9 mouse cellular contexts compared by ENCODE assay signal in genomic region chr2:43851195-43851594, GRCm38 (mm10).
DNase-seq lines count a peak whose midpoint lies in the region; ATAC-seq lines count a peak whose summit lies in the region.
"Had no signal": no experiment of that assay in that cellular context is flagged by ENCODE, and none has a peak within 500 bp of the region (broad histone marks: within the 10 kb centered on the region; RNA-seq: fewer than 3 reads in every experiment).

No protein-coding gene starts in this region.

- H3K27ac ChIP-seq in embryonic facial prominence, embryonic 10.5 days (replicated peaks) = no peak overlapping the region
- H3K27ac ChIP-seq: limb, embryonic 13.5 days had no signal

- H3K9me3 ChIP-seq in embryonic facial prominence, embryonic 10.5 days = no peaks in the 10 kb centered on the region
- H3K9me3 ChIP-seq: limb, embryonic 13.5 days had no signal

- H3K27me3 ChIP-seq in embryonic facial prominence, embryonic 10.5 days (replicated peaks; ENCODE audit: low read depth, poor library complexity, severe bottlenecking) = no peaks in the 10 kb centered on the region
- H3K27me3 ChIP-seq: limb, embryonic 13.5 days had no signal

- ATAC-seq in neutrophil, adult 5-6 weeks (ENCODE audit: extremely low read depth, insufficient number of reproducible peaks, low FRiP score, poor library complexity, severe bottlenecking) = 0 out of 2 replicates have a peak, but pooled peaks have one; percentile 41
- no peak for ATAC-seq in erythroblast, adult 5-6 weeks (replicated peaks; ENCODE audit: low FRiP score, poor library complexity, severe bottlenecking)

- no peaks in the 10 kb centered on the region for H3K4me1 ChIP-seq in embryonic facial prominence, embryonic 10.5 days
- H3K4me1 ChIP-seq: limb, embryonic 13.5 days had no signal

- DNase-seq in kidney, postnatal 10 days = peak; percentile 18
- DNase-seq in kidney, adult 11 months = no peak
- DNase-seq in CD4-positive helper T cell, adult 2 months (ENCODE audit: low read depth, low spot score) = peak; percentile 21
- peak; percentile 31 for DNase-seq in ES-CJ7 (ENCODE audit: low read depth, low spot score)
- DNase-seq in embryonic facial prominence, embryonic 10.5 days (ENCODE audit: low spot score) = peak; percentile 11
- DNase-seq in right cerebral cortex, adult 18-20 months = no peak

- H3K36me3 ChIP-seq in embryonic facial prominence, embryonic 10.5 days (replicated peaks) = no peaks in the 10 kb centered on the region
- H3K36me3 ChIP-seq: limb, embryonic 13.5 days had no signal

- no peak overlapping the region for H3K4me3 ChIP-seq in embryonic facial prominence, embryonic 10.5 days
- H3K4me3 ChIP-seq: limb, embryonic 13.5 days had no signal

- WGBS in embryonic facial prominence, embryonic 10.5 days = 57% methylated on average over 3 of the region's 3 CpGs

Comparison
In these comparisons a context has a peak if more than half of its experiments do, and no peak if none do; other contexts are left out.
1. DNase-seq: peak in kidney, postnatal 10 days (single experiment), CD4-positive helper T cell, adult 2 months (single experiment), ES-CJ7 (single experiment) and embryonic facial prominence, embryonic 10.5 days (single experiment); none in kidney, adult 11 months (single experiment) and right cerebral cortex, adult 18-20 months (single experiment).